Mouse (Mus musculus): Measurements from ENCODE around the gene Psmg3.

The Psmg3 gene

DNA sequence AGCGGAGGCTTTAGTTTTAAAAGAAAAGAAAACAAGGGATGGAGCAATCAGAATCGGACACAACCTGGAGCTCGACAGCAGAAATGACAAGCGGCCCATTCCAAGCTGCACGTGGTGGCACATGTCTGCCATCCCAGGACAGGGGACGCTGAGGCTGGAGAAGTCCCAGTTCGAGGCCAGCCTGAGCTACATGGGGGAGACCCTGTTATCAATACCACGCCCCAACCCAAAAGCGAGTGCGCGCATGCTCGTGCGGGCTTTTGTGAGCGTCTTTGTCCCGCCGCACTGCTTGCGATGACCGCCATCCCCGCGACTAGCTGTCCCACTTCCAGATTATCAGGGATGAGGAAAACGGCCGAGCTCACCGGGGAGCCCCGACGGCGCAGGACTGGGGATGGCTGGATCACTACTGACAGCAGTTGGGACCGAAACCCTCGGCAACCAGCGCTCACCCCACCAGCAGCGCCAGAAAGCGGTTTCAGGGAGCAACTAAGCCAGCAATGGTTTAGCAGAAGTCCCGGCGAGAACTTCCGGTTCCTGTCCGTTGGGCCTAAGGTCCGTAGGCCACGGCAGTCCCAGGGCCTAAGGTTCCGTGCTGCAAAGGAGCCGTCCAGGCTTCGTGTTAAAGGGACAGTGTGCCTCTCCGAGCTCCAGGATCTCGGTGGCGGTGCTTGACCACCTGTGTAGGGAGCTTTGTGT, at the start of gene Psmg3, which contains the start of gene Gm26938:
TSS of gene Psmg3 (minus strand) at position 529 of the 699 bp plus-strand sequence.
TSS of gene Gm26938 (minus strand) at position 51 of the 699 bp plus-strand sequence.
- peak; percentile 78 for DNase-seq

- no peak for DNase-seq
Measured at GRCm38 (mm10) chr5:139871526-139871925, 44.8 kb upstream of the Psmg3 start.

DNA sequence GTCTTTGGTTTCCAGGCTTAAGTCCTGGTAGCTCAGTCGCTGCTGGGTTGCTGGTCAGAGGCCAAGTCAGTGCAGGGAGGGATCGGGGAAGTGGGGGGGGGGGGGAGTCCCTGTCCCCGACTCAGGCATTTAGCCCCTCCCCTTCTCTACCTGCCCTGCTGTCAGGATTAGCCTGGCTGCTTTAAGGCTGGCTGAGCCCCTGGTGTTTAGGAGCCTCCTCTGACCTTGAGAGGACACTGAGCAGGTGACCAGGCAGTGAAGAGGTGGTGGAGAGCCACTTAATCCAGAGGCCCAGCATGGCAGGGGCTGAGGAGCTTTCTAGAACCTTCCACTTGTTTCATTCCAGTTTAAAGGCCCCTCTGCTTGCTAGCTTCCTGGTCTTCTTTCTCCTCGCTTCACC, 44.2 kb upstream of the Psmg3 start:
- no peak for DNase-seq

DNA sequence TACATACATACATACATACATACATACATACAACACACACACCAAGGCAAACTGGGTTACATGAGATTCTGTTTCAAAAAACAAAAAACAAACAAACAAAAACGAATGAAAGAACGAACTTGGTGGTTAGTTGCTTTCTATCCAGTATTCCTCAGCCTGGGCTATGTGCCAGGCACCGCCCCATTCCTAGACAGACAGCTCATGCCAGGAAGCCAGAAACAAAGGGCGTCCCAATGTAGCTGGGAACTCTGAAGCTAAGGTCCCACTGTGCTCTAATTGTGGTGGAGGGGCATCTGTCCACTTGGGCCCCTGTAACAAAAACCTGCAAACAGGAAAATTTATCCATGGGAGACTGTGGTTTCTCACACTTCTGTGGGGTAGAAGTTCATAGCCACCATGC, 36.1 kb upstream of the Psmg3 start:
- DNase-seq, result peak; percentile 49

- DNase-seq, result no peak
Measured at GRCm38 (mm10) chr5:139860328-139861104, 33.8 kb upstream of the Psmg3 start.

DNA sequence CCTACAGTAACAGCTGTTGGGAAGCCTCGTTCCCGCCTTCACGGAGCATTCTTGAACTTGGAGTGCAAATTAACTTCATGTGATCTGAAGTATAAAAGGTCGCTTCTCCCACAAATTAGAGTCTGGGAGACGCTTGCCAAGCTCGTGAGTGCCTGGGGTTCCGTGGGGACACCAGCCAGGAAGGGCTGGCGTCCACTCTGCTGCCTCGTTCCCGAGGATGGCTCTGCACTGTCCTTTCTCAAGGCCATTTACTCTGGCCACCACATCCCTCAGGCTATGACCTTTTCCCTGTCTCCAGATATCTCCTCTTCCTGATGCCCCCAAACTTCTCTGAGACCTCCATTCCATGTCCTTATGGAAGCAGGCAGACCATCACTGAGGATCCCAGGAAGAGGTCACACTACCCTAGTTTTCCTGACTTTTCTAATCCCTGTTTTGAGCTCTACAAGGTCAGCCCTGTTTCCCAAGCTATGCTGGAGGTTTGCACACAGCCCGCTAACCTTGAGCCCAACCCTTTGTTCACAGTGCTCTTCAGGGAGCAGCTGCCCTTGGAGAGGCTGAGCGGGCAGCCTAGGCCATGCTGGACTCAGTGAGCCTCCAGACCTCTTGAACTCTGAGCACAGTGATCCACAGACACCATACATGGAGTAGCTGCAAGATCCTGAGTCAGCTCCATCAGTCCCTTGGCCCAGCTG, 23.1 kb upstream of the Psmg3 start:
- no peak for DNase-seq

- DNase-seq, result no peak
Measured at GRCm38 (mm10) chr5:139839142-139839541, 12.5 kb upstream of the Psmg3 start.

DNA sequence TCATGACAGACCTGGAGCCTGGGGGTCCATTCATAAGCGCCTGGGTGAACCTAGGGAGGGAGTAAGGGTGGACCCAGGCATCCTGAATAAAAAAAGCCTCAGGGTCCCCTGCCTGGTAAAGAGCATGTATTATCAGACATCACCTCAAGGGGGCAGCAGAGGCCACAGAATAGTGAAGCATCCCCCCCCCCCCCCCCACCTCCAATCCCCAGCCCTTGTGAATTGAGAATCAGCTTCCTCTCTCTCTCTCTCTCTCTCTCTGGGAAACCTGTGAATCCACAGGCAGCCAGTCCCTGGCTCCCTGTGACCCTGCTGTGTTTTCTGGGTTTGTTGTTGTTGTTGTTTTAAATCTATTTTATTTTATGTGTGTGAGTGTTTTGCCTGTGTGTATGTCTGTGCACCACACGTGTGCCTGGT, 11.8 kb upstream of the Psmg3 start:
- DNase-seq, result peak; percentile 75

- no peak for DNase-seq
Measured at GRCm38 (mm10) chr5:139835706-139836105, 9.0 kb upstream of the Psmg3 start.

- DNase-seq, result no peak
Measured at GRCm38 (mm10) chr5:139832125-139832524, 5.4 kb upstream of the Psmg3 start.

- DNase-seq, result no peak
Measured at GRCm38 (mm10) chr5:139830734-139831133, 4.0 kb upstream of the Psmg3 start.

DNA sequence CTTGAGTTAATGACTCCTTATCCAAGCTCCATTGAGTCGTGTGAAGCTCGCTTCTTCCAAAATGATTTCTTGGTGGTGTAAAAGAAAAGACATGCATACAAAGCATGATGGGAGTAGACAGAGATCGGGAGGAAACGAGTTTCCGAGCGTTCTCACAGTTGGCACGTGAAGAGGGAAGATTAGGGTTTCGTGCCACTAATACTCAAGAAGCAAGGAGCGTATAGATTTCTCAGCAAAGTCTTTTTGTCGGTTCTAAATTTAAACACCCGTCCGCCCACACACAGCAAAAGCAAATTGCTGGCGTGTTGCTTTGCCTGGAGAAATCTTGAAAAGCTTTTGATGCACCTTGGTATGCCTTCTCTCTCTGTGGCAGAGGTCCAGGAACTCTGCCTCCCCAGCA, 2.7 kb upstream of the Psmg3 start:
- peak; percentile 25 for DNase-seq

DNA sequence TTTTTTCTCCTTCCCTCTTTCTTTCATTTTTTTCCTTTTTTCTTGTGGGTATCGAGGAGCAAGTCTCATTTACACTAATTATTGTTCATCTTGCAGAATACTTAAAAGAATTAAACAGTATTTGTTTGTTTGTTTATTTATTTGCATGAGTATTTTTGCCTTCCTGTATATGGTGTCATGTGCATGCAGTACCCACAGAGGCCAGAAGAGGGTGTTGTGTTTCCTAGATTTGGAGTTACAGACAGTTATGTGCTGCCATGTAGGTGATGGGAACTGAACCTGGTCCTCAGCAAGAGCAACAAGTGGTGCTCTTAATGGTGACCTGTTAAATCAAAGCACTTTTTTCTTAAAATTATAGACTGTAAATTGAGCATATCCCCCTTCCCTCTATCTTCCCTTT, 908 bp upstream of the Psmg3 start:
- DNase-seq, result no peak

- DNase-seq, result no peak
Measured at GRCm38 (mm10) chr5:139825947-139826346, 738 bp downstream of the Psmg3 start.

- DNase-seq, result no peak
Measured at GRCm38 (mm10) chr5:139824531-139824930, 2.2 kb downstream of the Psmg3 start.

- DNase-seq, result no peak
Measured at GRCm38 (mm10) chr5:139821466-139822459, 4.9 kb downstream of the Psmg3 start.

- DNase-seq, result no peak
Measured at GRCm38 (mm10) chr5:139819538-139820181, 7.0 kb downstream of the Psmg3 start, which contains the start of gene Tmem184a. Gene Tmem184a (minus strand): TSS chr5:139819917.

DNA sequence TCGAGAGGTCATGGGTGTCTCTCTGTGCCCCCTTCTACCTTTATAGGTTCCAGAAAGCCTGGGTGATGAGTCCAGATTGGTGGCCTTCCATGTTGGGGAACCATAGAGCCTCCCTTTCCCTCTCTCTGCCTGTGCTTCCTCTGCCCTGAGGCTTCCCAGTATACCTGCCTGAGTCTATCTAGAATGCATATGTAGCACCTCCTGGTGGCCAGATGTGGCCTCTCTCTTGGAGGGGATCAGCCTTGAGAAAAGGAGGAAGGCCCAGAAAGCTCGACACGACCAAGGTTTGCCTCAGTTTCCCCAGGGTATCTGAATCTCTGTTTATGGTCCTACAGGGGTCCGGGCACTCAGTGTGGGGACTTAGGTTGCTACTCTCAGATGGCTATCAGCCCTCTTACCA, 7.9 kb downstream of the Psmg3 start:
- DNase-seq, result no peak

DNA sequence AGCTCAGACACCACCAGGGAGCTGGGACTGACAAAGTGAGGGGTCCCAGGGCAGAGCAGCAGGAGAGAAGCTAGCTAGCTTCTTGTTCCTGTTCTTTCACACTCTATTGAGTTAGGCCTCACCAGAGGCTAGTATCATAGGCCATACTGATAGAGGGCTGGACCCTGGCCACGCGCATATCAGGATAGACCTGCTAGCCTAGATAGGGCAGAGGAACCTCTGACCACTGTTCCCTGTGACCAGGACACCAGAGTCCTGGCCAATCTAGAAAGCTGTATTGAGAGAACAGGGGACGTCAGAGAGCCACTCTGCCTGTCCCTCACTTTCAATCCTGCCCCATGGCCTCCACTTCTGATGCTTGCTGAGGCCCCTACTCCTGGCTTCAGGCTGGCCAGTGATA, 8.6 kb downstream of the Psmg3 start:
- no peak for DNase-seq

- no peak for DNase-seq
Measured at GRCm38 (mm10) chr5:139817292-139817691, 9.4 kb downstream of the Psmg3 start.

GRCm38 (mm10) chr5:139816445-139816844, 10.2 kb downstream of the Psmg3 start:
- no peak for DNase-seq

- no peak for DNase-seq
Measured at GRCm38 (mm10) chr5:139815964-139816363, 10.7 kb downstream of the Psmg3 start.
